Mouse (Mus musculus) liver (tissue): ENCODE data around the gene Taf8.

Experiments used
- DNase-seq: peaks from one replicate; pipeline ENCODE4 v3.0.0-alpha.2; 2020; ENCODE audit warnings: mixed read lengths

Gene Taf8

DNA sequence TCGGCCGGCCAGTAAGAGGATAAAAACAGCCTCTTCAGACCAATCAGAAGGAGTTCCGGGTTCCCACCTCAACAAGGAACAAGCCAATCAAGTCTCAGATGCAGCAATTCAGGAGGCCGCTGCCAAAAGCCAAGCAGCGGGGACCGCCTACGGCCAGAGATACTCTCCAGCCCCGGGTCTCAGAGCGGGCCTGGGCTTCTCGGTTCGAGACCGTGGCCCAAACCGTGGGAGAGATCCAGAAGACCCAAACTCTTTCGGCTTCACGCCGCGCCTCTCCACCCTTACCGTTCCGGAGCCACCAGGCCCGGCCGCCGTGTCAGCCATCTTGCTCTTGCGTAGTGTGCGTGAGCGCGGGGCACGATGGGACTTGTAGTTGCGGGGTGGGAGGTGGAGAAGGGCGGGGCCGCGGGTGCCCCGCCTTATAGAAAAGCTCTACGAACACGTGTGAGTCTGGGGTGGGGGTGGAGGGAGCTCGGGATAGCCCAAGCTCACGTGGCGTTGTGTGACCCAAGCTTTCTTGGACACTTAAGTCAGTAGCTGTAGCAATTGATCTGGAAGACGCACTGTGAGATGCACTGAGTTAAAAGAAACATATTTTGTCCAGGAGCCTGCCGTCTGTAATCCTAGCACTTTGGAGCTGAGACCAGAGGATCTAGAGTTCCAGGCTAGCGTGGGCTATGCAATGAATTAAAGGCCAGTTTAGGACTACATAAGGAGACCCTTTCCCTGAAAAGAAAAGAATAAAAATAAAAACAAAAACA is at the start of gene Taf8:
Gene Taf8 (minus strand): TSS at position 347 of the 761 bp plus-strand sequence.
- peak; percentile 96 for DNase-seq

GRCm38 (mm10) chr17:47551049-47551448 is 49.0 kb upstream of the Taf8 start:
- no peak for DNase-seq

DNA sequence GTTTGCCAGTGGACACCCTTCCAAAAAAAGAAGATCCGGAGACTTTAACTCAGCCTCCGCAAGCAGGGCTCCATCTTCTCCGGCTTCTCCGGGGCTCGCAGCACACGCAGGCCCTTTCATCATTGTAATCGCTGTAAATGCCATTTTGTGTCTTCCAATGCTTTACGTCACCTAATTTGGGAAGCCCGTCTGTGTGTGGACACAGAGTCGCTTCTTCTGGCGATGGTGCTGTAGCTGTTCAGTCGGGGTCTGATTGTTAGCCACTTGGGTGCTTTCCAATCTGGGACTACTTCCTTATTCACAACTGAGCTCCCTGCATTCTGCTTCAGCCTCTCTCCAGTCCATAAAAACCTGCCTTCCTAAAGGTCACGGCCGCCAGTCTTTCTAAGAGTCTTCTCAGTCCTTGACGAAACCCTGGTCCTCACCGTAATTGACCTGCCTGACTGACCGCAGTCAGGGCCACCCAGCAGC is 43.8 kb upstream of the Taf8 start:
- no peak for DNase-seq

GRCm38 (mm10) chr17:47545154-47545553 is 43.1 kb upstream of the Taf8 start:
- DNase-seq = no peak

DNA sequence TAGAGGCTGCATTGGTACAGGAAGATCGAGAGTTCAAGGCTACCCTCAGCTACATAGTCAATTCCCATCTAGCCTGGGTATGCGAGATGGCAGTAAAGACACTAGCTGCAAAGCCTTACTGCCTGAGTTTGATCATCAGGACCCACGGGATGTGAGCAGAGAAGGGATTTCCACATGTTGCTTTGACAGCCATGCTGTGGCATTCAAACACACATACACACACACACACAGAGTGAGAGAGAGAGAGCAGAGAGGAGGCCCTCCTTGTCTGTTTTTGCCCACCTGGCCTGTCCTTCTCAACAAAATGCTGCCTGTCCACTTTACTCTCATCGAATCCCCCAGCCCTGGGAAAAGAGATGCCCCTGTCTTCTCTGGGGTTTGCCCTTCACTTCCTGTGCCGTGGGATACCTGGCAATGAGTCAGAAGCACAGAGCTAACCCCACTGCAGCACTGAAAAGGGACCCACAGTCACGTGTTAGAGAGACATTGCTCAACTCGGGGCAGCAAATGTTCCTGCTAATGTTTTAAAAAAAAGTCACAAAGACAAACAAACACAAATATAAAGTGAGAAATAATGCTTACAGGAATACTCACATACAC is 41.1 kb upstream of the Taf8 start:
- no peak for DNase-seq

DNA sequence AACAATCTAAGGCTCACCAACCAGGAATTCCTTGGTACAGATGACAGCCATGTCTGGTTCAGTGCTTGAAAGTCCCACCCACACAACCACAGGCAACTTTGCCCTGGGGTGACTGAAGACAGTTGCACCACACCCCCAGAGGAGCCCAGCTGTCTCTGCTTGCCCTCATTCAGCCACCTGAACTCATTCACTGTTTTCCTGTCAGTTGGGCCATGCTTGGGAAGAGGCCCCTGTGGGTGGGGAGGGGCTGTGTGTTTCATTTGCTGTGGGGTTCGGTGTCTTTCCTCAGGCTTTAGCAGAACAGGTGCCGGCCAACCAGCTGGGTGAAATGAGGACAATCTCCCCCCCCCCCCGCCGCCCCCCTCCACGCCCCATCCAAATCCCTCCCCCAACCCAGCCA is 40.0 kb upstream of the Taf8 start:
- peak; percentile 40 for DNase-seq

GRCm38 (mm10) chr17:47539128-47539527 is 37.0 kb upstream of the Taf8 start:
- DNase-seq = no peak

- no peak for DNase-seq
These were observed 36.0 kb upstream of the Taf8 start for GRCm38 (mm10) chr17:47538049-47538448.

- DNase-seq = peak; percentile 91
These were observed 33.7 kb upstream of the Taf8 start for GRCm38 (mm10) chr17:47535812-47536236.

DNA sequence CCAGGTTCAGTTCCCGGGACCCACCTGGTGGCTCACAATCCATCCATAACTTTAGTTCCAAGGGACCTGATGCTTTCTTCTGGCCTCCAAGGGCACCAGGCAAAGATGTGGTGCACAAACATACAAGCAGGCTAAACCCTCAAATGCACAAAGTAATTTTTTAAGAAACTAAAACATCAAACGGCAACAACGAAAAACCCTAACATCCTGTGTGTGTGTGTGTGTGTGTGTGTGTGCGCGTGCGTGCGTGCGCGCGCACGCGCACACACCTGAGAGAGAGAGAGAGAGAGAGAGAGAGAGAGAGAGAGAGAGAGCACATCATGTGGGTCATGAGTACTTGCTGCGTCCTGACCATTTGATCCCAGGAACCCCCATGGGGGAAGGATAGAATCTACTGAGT is 31.6 kb upstream of the Taf8 start:
- no peak for DNase-seq

GRCm38 (mm10) chr17:47532364-47532763 is 30.3 kb upstream of the Taf8 start:
- peak; percentile 74 for DNase-seq

DNA sequence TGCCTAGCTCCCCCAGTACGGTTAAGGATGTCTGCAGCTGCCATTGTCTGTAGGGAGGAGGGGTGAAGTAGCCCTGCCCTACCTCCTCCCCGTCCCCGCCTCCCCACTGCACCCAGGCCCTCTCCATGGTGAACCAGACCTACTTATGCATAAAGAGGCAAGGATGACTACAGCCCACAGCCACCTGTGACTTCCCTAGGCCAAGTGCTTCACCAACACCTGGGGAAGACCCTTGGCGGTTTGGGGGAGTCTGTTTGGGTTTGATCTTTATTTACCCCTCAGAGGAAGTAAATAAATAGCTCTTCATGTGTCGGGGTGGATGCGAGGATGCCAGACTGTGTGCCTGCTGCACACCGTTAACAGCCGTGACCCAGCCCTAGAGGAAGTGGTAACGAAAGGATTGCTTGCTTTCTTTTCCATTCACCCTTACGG is 29.3 kb upstream of the Taf8 start:
- DNase-seq = peak; percentile 59

DNA sequence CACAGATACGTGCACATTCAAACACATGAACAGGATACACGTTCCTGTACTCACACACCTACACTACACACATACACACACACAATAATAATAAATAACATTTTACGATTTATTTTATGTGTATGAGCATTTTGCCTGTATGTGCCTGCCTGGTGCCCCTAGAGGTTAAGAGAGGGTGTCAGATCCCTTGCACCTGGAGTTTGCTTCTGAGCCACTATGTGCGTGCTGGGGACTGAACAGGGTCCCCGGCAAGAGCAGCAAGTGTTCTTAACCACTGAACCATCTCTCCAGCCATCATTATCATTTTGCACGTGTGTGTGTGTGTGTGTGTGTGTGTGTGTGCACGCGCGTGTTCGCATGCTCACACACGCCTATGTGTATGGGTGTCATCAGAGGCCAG is 27.5 kb upstream of the Taf8 start:
- DNase-seq = no peak

DNA sequence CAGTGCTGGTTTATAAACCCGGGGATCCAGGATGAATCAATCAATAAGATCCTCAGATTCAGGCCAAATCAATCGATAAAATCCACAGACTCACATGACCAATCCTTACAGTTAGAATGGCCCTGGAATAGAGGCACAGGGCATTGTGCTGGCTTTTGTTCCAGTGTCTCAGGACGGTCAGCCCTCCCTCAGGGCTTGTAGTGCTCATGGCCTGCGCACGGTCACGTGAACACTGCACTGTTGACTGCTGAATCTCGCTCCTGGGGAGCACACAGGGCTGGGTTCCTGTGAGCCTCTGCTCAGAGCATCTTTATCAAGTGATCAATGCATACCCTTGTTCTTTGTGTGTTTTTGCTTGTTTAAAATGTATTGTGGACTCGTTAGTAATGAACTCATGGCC is 26.8 kb upstream of the Taf8 start:
- no peak for DNase-seq

- DNase-seq = peak; percentile 58
These were observed 25.6 kb upstream of the Taf8 start for GRCm38 (mm10) chr17:47527581-47528300.

GRCm38 (mm10) chr17:47526856-47527520 is 24.9 kb upstream of the Taf8 start:
- no peak for DNase-seq

GRCm38 (mm10) chr17:47524991-47525390 is 22.9 kb upstream of the Taf8 start:
- DNase-seq = no peak

DNA sequence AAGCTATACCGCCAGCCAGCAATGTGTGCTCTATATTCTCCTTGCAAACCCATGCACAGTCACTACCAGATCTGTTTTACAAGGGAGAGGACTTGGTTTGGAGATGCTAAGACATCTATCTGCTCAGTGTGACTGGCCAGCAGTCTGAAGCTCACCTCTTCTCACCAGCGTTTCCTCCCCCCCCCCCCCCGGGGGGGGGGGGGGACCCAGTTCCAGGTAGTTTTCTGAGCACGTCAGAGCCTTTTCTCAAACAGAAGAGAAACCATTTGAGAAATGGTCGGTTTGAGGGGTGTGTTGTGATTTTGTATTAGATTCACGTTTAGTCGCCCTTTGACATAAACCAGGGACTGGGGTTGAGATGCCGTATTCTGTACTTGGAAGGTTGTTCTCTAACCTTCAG is 22.0 kb upstream of the Taf8 start:
- no peak for DNase-seq

DNA sequence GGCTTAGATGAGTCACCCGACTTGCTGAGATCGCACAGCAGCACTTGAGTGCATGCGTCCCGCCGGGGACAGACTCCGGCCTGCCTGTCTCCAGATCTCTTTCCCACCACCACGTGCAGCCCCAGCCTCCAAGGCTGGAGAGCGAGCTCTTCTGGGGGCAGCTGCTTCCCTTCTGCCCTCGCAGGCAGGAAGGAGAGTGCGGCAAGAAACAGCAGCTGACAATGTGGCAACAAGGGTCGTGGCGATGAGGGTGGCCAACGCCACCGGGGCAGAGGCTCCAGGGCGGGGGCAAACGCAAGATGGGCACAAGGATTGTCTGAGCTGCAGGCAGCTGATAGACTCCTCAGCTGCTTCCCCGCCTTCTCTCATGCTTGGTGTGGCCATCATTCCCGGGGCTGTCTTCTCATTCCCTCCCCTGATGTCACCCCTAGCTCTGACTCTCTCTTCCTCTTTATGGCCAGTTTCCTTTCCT is 21.2 kb upstream of the Taf8 start:
- peak; percentile 83 for DNase-seq

DNA sequence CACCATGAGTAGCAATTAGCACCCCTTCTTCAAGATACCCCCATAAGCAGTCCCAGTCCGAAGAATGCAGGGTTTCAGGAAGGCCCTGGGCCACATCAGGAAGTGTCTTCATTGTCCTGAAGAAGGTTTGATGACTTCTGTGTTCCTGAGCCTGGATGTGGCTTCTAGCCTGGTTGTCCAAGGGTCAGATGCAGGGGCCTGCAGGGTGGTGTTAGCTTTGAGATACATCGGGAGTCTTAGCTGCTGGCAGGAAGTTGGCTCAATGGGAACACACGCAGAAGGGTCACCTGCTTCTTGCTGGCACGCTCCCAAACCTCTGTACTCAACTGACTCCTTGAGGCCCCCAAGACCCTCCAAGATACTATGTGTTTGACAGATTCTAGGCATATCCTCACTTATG is 20.4 kb upstream of the Taf8 start:
- peak; percentile 32 for DNase-seq

- peak; percentile 92 for DNase-seq
These were observed 19.6 kb upstream of the Taf8 start for GRCm38 (mm10) chr17:47521551-47522258.

DNA sequence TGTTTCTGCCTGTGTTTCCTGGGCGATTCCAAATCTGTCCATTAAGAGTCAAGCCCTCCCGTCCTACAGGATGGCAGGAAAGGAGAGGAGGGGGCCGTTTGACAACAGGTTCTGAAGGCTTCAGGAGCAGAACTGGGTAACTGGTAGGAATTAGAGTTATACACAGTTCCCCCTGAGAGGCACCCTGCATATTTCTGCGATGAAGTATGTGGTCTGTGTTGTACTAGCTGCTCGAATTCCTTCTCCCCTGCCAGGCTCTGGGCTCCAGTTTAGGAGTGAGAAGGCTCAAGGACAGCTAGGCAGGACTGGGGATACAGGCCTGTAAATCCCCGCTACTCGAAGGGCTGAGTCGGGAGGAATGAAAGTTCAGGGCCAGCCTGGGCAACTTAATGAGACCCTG is 16.1 kb upstream of the Taf8 start:
- DNase-seq = no peak
